28 mouse cellular contexts compared by ENCODE assay signal in genomic region chr7:96788135-96788534, GRCm38 (mm10).
DNase-seq lines count a peak whose midpoint lies in the region; ATAC-seq lines count a peak whose summit lies in the region.
"Had no signal": no experiment of that assay in that cellular context is flagged by ENCODE, and none has a peak within 500 bp of the region (broad histone marks: within the 10 kb centered on the region; RNA-seq: fewer than 3 reads in every experiment).

No protein-coding gene starts in this region.

- H3K4me1 ChIP-seq in kidney, embryonic 16.5 days (ENCODE audit: insufficient read depth, low read length): peaks cover 42% of the 10 kb centered on the region
- H3K4me1 ChIP-seq in midbrain, embryonic 10.5 days: peaks cover 23% of the 10 kb centered on the region
- H3K4me1 ChIP-seq in midbrain, embryonic 15.5 days: peaks cover 12% of the 10 kb centered on the region; the same call in 1 of the 2 replicates
- peaks cover 32% of the 10 kb centered on the region for H3K4me1 ChIP-seq in forebrain, embryonic 15.5 days
- H3K4me1 ChIP-seq in liver, embryonic 12.5 days: peaks cover 3% of the 10 kb centered on the region

- ATAC-seq in kidney, embryonic 16.5 days (ENCODE audit: low FRiP score, low TSS enrichment): peak; percentile 78
- no peak for ATAC-seq in midbrain, embryonic 15.5 days (replicated peaks)
- ATAC-seq in forebrain, embryonic 15.5 days (replicated peaks): no peak
- ATAC-seq in liver, embryonic 12.5 days: no peak

- no peak overlapping the region for H3K9ac ChIP-seq in kidney, embryonic 16.5 days (replicated peaks; ENCODE audit: low read length)
- no peak overlapping the region for H3K9ac ChIP-seq in midbrain, embryonic 15.5 days
- H3K9ac ChIP-seq in forebrain, embryonic 15.5 days (replicated peaks): no peak overlapping the region
- no peak overlapping the region for H3K9ac ChIP-seq in liver, embryonic 12.5 days
- H3K9ac ChIP-seq: hindbrain, embryonic 13.5 days; limb, embryonic 15.5 days; liver, embryonic 14.5 days; neural tube, embryonic 15.5 days had no signal

- no peak for DNase-seq in kidney, postnatal 4 days
- DNase-seq in midbrain, embryonic 10.5 days (ENCODE audit: low spot score): no peak
- no peak for DNase-seq in cerebellum, adult 8-10 months
- DNase-seq: adrenal gland, adult 2 months; adrenal gland, postnatal 36 days; cerebellum, adult 18-20 months; cerebellum, postnatal 14 days; gastrocnemius, adult 2 months; gastrocnemius, postnatal 36 days; heart, adult 18-20 months; heart, postnatal 36 days; kidney, adult 11 months; kidney, postnatal 36 days; lung, adult 2 months; lung, postnatal 10 days; midbrain, embryonic 14.5 days; retina, postnatal 1 day; right cerebral cortex, postnatal 14 days; thymus, postnatal 4 days had no signal

- H3K9me3 ChIP-seq in kidney, embryonic 16.5 days (ENCODE audit: low read length): no peaks in the 10 kb centered on the region
- no peaks in the 10 kb centered on the region for H3K9me3 ChIP-seq in midbrain, embryonic 10.5 days (replicated peaks)
- no peaks in the 10 kb centered on the region for H3K9me3 ChIP-seq in midbrain, embryonic 15.5 days
- H3K9me3 ChIP-seq in forebrain, embryonic 15.5 days: no peaks in the 10 kb centered on the region
- no peaks in the 10 kb centered on the region for H3K9me3 ChIP-seq in liver, embryonic 12.5 days (replicated peaks)
- H3K9me3 ChIP-seq: hindbrain, embryonic 13.5 days; limb, embryonic 15.5 days; neural tube, embryonic 15.5 days had no signal

- H3K36me3 ChIP-seq in kidney, embryonic 16.5 days (ENCODE audit: insufficient read depth, low read length): no peaks in the 10 kb centered on the region
- H3K36me3 ChIP-seq in midbrain, embryonic 10.5 days: peaks cover 31% of the 10 kb centered on the region
- H3K36me3 ChIP-seq in midbrain, embryonic 15.5 days (replicated peaks): no peaks in the 10 kb centered on the region
- 0 out of 2 replicates have a peak, but pooled peaks cover 11% of the 10 kb centered on the region for H3K36me3 ChIP-seq in forebrain, embryonic 15.5 days
- H3K36me3 ChIP-seq in liver, embryonic 12.5 days: no peaks in the 10 kb centered on the region
- H3K36me3 ChIP-seq: hindbrain, embryonic 13.5 days; neural tube, embryonic 15.5 days had no signal

- WGBS in kidney, embryonic 16.5 days: 39% methylated on average over 4 of the region's 4 CpGs
- WGBS in midbrain, embryonic 10.5 days: 73% methylated on average over 4 of the region's 4 CpGs
- WGBS in midbrain, embryonic 15.5 days: 69% methylated on average over 4 of the region's 4 CpGs
- 56% methylated on average over 4 of the region's 4 CpGs for WGBS in forebrain, embryonic 15.5 days
- WGBS in liver, embryonic 12.5 days (ENCODE audit: insufficient replicate concordance): 47% methylated on average over 4 of the region's 4 CpGs

- H3K4me3 ChIP-seq in kidney, embryonic 16.5 days (ENCODE audit: low read length): no peak overlapping the region
- no peak overlapping the region for H3K4me3 ChIP-seq in midbrain, embryonic 10.5 days
- no peak overlapping the region for H3K4me3 ChIP-seq in midbrain, embryonic 15.5 days
- no peak overlapping the region for H3K4me3 ChIP-seq in forebrain, embryonic 15.5 days
- no peak overlapping the region for H3K4me3 ChIP-seq in liver, embryonic 12.5 days
- H3K4me3 ChIP-seq: gastrocnemius, adult 2 months; hindbrain, embryonic 13.5 days; limb, embryonic 15.5 days; neural tube, embryonic 15.5 days had no signal

- peak overlapping the region; percentile 29; the same call in 1 of the 2 replicates for H3K27ac ChIP-seq in kidney, embryonic 16.5 days (ENCODE audit: low read length)
- peak overlapping the region; percentile 46; the same call in 1 of the 2 replicates for H3K27ac ChIP-seq in midbrain, embryonic 10.5 days (replicated peaks)
- H3K27ac ChIP-seq in midbrain, embryonic 15.5 days: no peak overlapping the region
- peak overlapping the region; percentile 85 for H3K27ac ChIP-seq in forebrain, embryonic 15.5 days (replicated peaks)
- no peak overlapping the region for H3K27ac ChIP-seq in liver, embryonic 12.5 days
- H3K27ac ChIP-seq: gastrocnemius, adult 2 months; hindbrain, embryonic 13.5 days; limb, embryonic 15.5 days; liver, embryonic 14.5 days; neural tube, embryonic 15.5 days had no signal

- H3K27me3 ChIP-seq in kidney, embryonic 16.5 days (ENCODE audit: insufficient read depth, low read length): 0 out of 2 replicates have a peak, but pooled peaks cover 4% of the 10 kb centered on the region
- no peaks in the 10 kb centered on the region for H3K27me3 ChIP-seq in midbrain, embryonic 10.5 days (ENCODE audit: low read depth, poor library complexity, severe bottlenecking)
- H3K27me3 ChIP-seq in midbrain, embryonic 15.5 days (replicated peaks): no peaks in the 10 kb centered on the region
- H3K27me3 ChIP-seq in forebrain, embryonic 15.5 days: no peaks in the 10 kb centered on the region
- H3K27me3 ChIP-seq in liver, embryonic 12.5 days (replicated peaks): peaks cover 58% of the 10 kb centered on the region
- H3K27me3 ChIP-seq: limb, embryonic 15.5 days had no signal

- no peak overlapping the region for H3K4me2 ChIP-seq in kidney, embryonic 16.5 days (replicated peaks; ENCODE audit: low read depth, low read length)
- no peak overlapping the region for H3K4me2 ChIP-seq in midbrain, embryonic 15.5 days
- no peak overlapping the region for H3K4me2 ChIP-seq in forebrain, embryonic 15.5 days (replicated peaks)
- H3K4me2 ChIP-seq in liver, embryonic 12.5 days: no peak overlapping the region
- H3K4me2 ChIP-seq: heart, embryonic 11.5 days; hindbrain, embryonic 13.5 days; limb, embryonic 15.5 days; neural tube, embryonic 15.5 days had no signal

Comparison
In these comparisons a context has a peak if more than half of its experiments do, and no peak if none do; other contexts are left out.
1. H3K27ac ChIP-seq: peak in kidney, embryonic 16.5 days (single experiment), midbrain, embryonic 10.5 days (single experiment) and forebrain, embryonic 15.5 days (single experiment); none in midbrain, embryonic 15.5 days (single experiment) and liver, embryonic 12.5 days (single experiment).